Mouse (Mus musculus): ENCODE data around the gene Celsr2. TPM values are rescaled to one million over a fixed set of nuclear protein-coding genes. Genes with fewer than 3 reads are reported as not detected.
A peak's percentile ranks its signal among the peaks of the same experiment; 100 is the strongest.

Celsr2 gene
- polyA plus RNA-seq, 1 experiment from 2014 or later, result 0.18 TPM

DNA sequence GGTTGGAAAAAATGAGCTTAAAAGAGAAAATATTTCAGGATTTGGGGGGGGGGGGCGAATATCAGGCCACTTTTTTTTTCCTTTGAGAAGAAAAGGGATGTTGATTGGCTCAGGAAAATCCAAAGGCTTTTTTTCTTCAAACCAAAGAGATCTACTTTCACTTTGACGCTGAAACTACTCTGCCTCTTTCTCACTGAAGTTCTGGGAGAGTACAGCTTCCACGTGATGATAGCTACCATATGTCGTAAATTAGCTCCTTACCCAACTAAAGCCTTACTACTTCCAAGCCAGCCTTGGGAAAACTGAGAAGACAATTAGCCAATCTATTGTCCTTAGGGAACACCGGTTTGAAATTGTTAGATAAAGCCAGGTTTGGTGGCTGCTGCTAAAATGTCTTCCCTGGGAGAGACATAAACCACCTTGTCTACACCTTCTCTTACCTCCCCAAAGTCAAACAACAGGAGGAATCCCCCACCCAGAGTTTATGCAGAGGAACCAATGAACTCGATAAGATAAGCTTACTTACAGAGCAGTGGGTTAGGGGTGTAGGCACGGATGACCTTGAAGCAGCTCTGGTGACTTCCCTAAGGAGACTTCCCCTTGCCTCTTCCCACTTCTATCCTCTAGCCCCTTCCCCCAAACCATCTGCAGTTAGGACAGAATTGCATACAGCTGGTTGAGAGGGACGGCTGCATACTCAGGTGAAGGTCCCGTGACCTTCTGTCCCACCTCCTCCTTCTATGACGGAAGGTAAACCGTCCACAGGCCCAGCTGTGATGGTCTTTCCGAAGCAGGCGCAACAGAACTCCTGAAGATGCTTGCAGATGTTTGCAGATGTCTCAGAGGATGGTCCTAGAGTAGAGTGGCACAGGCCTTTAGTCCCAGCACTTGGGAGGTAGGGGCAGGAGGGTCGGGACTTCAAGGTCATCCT, 33.1 kb downstream of the Celsr2 start:
- H3K36me3 ChIP-seq (replicated peaks; ENCODE audit: insufficient read depth, low read length), result no peaks in the 10 kb centered on the region
- H3K27me3 ChIP-seq (ENCODE audit: insufficient read depth, low read length), result no peaks in the 10 kb centered on the region
- TF ChIP-seq CTCF (IDR thresholded peaks at IDR 0.05; ENCODE audit: low read depth) (no peak), EP300 (IDR thresholded peaks at IDR 0.05; ENCODE audit: low read depth) (no peak)
- peak overlapping the region; percentile 48 for H3K27ac ChIP-seq (ENCODE audit: low read depth)
- WGBS (ENCODE audit: insufficient replicate concordance), result 47% methylated on average over 14 of the region's 14 CpGs
- H3K4me1 ChIP-seq (ENCODE audit: insufficient read depth), result peaks cover 28% of the 10 kb centered on the region
- no peak for ATAC-seq
- H3K9ac ChIP-seq (replicated peaks), result peak overlapping the region; percentile 58
- peak overlapping the region; percentile 78 for H3K4me2 ChIP-seq (ENCODE audit: low read depth, low read length)
- H3K9me3 ChIP-seq (ENCODE audit: low read length), result no peaks in the 10 kb centered on the region
- H3K4me3 ChIP-seq (ENCODE audit: low read depth, low read length), result peak overlapping the region; percentile 39
- DNase-seq, result no peak

DNA sequence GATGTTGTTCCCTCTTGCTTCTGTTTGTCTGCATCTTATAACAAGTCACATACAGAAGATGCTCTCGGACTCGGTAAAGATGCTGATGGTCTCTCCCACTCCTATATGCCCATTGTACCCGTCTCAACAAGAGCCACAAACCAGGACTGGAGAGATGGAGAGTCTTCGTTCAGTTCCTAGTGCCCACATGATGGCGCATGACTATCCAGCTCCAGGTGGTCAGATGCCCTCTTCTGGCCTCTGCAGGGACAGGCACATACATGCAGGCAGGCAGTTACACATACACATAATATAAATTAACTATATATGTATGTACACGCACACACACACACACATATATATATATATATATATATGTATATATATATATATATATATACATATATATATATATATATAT, 34.7 kb downstream of the Celsr2 start:
- H3K4me1 ChIP-seq (ENCODE audit: insufficient read depth), result peaks cover 28% of the 10 kb centered on the region
- H3K4me3 ChIP-seq (ENCODE audit: low read depth, low read length), result no peak overlapping the region
- no peaks in the 10 kb centered on the region for H3K9me3 ChIP-seq (ENCODE audit: low read length)
- H3K27me3 ChIP-seq (ENCODE audit: insufficient read depth, low read length), result no peaks in the 10 kb centered on the region
- no peak for ATAC-seq
- no peak overlapping the region for H3K9ac ChIP-seq (replicated peaks)
- WGBS (ENCODE audit: insufficient replicate concordance), result 79% methylated on average over 6 of the region's 6 CpGs
- H3K27ac ChIP-seq (ENCODE audit: low read depth), result no peak overlapping the region
- no peak for DNase-seq
- no peaks in the 10 kb centered on the region for H3K36me3 ChIP-seq (replicated peaks; ENCODE audit: insufficient read depth, low read length)
- no peak overlapping the region for H3K4me2 ChIP-seq (ENCODE audit: low read depth, low read length)
- TF ChIP-seq CTCF (IDR thresholded peaks at IDR 0.05; ENCODE audit: low read depth) (peak; percentile 73), EP300 (IDR thresholded peaks at IDR 0.05; ENCODE audit: low read depth) (no peak)

DNA sequence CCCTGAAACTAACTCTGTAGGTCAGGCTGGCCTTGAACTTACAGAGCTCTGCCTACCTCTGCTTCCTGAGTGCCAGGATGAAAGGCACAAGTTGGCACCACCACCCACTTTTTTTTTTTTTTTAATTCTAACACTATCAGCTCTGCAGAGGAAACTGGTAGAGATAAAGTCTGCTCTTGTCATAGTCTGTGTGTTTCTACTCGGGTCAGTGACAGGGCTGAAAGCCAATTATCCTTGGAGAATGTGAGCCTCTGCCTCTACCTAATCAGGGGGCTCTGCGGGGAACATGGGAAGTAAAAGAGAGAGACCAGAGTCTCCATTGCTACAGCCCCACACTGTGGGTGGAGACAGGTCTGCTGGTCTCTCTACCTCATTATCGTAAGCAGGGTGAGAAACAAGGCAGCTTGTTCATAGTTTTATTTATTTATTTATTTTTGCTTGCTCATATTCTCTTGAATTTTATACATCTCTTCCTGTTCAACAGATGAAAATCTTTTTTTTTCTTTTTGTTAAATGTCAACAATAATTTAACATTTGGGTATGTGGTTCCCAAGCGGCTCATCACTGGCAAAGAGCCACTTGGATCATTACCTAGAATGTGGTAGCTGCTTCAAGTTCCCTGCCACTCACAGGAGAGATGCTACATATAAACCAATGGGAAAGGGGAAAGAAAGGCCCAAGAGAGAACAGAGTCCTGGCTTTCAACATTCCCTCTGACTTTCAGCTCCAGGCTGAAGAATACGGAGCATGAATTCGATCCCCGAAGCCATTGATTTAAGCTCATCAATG, 36.3 kb downstream of the Celsr2 start:
- no peak for TF ChIP-seq EP300 (IDR thresholded peaks at IDR 0.05; ENCODE audit: low read depth)
- TF ChIP-seq CTCF (IDR thresholded peaks at IDR 0.05; ENCODE audit: low read depth), result no peak
- H3K36me3 ChIP-seq (replicated peaks; ENCODE audit: insufficient read depth, low read length), result no peaks in the 10 kb centered on the region
- WGBS (ENCODE audit: insufficient replicate concordance), result 65% methylated on average over 7 of the region's 7 CpGs
- H3K27ac ChIP-seq (ENCODE audit: low read depth), result no peak overlapping the region
- no peak for ATAC-seq
- H3K4me1 ChIP-seq (ENCODE audit: insufficient read depth), result peaks cover 17% of the 10 kb centered on the region
- no peak overlapping the region for H3K9ac ChIP-seq (replicated peaks)
- H3K4me3 ChIP-seq (ENCODE audit: low read depth, low read length), result no peak overlapping the region
- DNase-seq, result no peak
- H3K27me3 ChIP-seq (ENCODE audit: insufficient read depth, low read length), result no peaks in the 10 kb centered on the region
- no peaks in the 10 kb centered on the region for H3K9me3 ChIP-seq (ENCODE audit: low read length)
- H3K4me2 ChIP-seq (ENCODE audit: low read depth, low read length), result no peak overlapping the region

DNA sequence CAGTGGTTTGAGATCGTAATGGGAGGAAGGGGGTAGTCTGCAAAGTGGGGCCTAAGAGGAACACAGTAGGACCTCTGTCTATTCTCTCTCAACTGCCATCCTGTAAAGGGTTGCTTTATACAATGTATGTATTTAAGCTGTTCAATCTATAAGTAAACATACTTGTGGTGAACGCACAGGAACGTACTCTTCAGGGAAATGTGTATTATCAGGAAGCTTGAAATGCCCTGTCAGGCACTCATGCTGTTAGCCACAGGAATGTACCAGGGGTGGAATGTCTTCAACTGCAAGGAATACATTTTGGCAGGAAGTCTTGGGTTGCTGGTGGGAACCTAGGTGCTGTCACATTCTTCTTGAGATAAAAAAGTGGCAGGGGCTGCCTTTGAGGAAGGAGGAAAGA, 42.7 kb downstream of the Celsr2 start:
- Histone ChIP-seq H3K4me3 (ENCODE audit: low read depth, low read length) (no peak overlapping the region), H3K27me3 (ENCODE audit: insufficient read depth, low read length) (no peaks in the 10 kb centered on the region), H3K36me3 (replicated peaks; ENCODE audit: insufficient read depth, low read length) (no peaks in the 10 kb centered on the region), H3K27ac (ENCODE audit: low read depth) (no peak overlapping the region; the same call in 1 of the 2 replicates), H3K9me3 (ENCODE audit: low read length) (no peaks in the 10 kb centered on the region), H3K4me2 (ENCODE audit: low read depth, low read length) (no peak overlapping the region), H3K9ac (replicated peaks) (no peak overlapping the region), H3K4me1 (ENCODE audit: insufficient read depth) (peaks cover 10% of the 10 kb centered on the region)
- DNase-seq (no peak), ATAC-seq (no peak)
- 56% methylated on average over 3 of the region's 3 CpGs for WGBS (ENCODE audit: insufficient replicate concordance)
- no peak for TF ChIP-seq EP300 (IDR thresholded peaks at IDR 0.05; ENCODE audit: low read depth)
- TF ChIP-seq CTCF (IDR thresholded peaks at IDR 0.05; ENCODE audit: low read depth), result no peak

DNA sequence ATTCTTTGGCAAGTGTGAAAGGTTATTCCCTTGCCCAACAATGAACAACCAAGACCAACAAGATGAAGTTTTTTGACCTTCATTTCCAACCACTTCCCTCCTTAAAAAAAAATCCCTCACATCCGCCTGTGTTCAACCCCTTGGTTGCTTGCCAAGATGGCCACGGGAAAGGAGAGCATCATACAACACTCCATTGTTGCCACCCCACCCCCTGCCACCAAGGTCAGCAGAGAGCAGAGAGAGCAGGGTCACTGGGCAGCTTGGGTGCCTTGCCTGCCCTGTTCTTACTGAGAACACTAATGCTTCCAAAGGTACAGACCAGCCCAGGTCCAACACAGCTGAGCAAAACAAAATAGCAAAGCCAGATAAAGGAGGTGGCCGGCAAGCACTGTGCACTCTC, 43.1 kb downstream of the Celsr2 start:
- peaks cover 12% of the 10 kb centered on the region for H3K4me1 ChIP-seq (ENCODE audit: insufficient read depth)
- no peaks in the 10 kb centered on the region for H3K27me3 ChIP-seq (ENCODE audit: insufficient read depth, low read length)
- no peaks in the 10 kb centered on the region for H3K9me3 ChIP-seq (ENCODE audit: low read length)
- no peak for ATAC-seq
- no peaks in the 10 kb centered on the region for H3K36me3 ChIP-seq (replicated peaks; ENCODE audit: insufficient read depth, low read length)
- no peak overlapping the region for H3K4me2 ChIP-seq (ENCODE audit: low read depth, low read length)
- TF ChIP-seq EP300 (IDR thresholded peaks at IDR 0.05; ENCODE audit: low read depth), result no peak
- TF ChIP-seq CTCF (IDR thresholded peaks at IDR 0.05; ENCODE audit: low read depth), result no peak
- H3K4me3 ChIP-seq (ENCODE audit: low read depth, low read length), result no peak overlapping the region
- no peak overlapping the region for H3K9ac ChIP-seq (replicated peaks)
- DNase-seq, result peak; percentile 29
- WGBS (ENCODE audit: insufficient replicate concordance), result 38% methylated on average over 3 of the region's 3 CpGs
- H3K27ac ChIP-seq (ENCODE audit: low read depth), result peak overlapping the region; percentile 4; the same call in 1 of the 2 replicates

DNA sequence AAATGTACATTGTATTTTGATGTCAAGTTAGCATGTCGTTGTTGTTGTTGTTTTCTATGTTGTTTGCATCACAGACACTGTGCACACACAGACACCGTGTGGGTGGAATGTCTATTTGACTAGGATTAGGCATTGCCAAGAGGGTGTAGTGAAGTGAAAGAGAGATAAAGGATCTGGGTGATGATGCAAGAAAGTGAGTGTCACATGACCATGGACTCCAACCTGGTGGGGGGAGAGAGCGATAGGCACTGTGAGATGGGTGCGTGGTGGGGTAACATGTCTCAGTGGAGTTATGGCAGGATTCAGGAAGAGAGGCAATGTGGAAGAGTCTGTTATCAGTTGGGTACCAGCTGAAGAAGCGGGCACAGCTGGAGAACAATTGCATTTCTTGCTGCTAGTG, 46.6 kb downstream of the Celsr2 start:
- Histone ChIP-seq H3K36me3 (replicated peaks; ENCODE audit: insufficient read depth, low read length) (no peaks in the 10 kb centered on the region), H3K4me3 (ENCODE audit: low read depth, low read length) (no peak overlapping the region), H3K9me3 (ENCODE audit: low read length) (no peaks in the 10 kb centered on the region), H3K27ac (ENCODE audit: low read depth) (peak overlapping the region; percentile 83), H3K4me2 (ENCODE audit: low read depth, low read length) (no peak overlapping the region), H3K27me3 (ENCODE audit: insufficient read depth, low read length) (no peaks in the 10 kb centered on the region), H3K4me1 (ENCODE audit: insufficient read depth) (peaks cover 23% of the 10 kb centered on the region), H3K9ac (replicated peaks) (no peak overlapping the region)
- 44% methylated on average over 5 of the region's 5 CpGs for WGBS (ENCODE audit: insufficient replicate concordance)
- peak; percentile 40 for DNase-seq
- ATAC-seq, result peak; percentile 72
- TF ChIP-seq EP300 (IDR thresholded peaks at IDR 0.05; ENCODE audit: low read depth) (peak; percentile 61), CTCF (IDR thresholded peaks at IDR 0.05; ENCODE audit: low read depth) (no peak)

Measured in liver, postnatal 0 days (tissue).